Mouse (Mus musculus): ENCODE measurements around the gene Sod3.

Sod3 gene

DNA sequence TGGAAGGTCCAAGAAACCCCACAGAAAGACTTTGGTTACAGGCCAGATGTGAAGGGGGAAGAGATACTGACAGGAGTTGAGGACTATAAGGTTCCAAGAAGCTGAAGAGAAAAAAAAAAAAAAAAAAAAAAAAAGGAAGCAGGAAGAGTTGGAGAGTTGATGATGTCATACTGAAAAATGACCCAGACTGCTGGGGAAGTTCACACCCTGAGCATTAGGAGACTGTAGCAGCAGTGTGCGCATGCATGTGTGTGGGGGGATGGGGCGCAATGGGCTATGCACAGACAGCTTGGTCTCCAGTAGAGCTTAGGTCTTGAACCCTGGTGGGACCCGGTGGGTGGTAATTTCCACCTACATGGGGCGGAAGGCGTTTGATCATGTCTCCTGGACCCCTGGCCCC, 20.2 kb downstream of the Sod3 start:
- no peak for DNase-seq

- no peak for DNase-seq
Observed at GRCm38 (mm10) chr5:52386016-52386415, 22.4 kb downstream of the Sod3 start.

- DNase-seq: no peak
Observed at GRCm38 (mm10) chr5:52388092-52388749, 24.6 kb downstream of the Sod3 start.

GRCm38 (mm10) chr5:52390381-52390780, 26.8 kb downstream of the Sod3 start:
- no peak for DNase-seq

DNA sequence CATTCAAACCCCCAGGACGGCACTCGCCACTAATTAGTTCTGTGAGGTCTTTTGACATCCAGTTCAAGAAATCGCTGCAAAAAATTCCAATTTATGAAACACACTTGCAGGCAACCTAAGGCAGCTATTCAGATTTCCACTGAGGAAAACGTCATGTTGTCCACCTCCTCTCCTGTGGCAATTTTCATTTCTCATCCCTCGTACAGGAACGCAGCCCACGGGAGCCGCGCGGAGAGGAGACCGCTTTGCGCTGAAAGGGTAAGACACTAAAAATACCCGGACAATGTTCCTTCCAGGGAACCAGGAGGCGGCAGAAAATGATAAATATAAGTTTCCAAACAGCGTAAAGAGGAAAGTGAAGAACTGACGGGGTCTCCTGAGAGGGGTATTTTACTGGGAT, 27.9 kb downstream of the Sod3 start:
- DNase-seq: no peak

DNA sequence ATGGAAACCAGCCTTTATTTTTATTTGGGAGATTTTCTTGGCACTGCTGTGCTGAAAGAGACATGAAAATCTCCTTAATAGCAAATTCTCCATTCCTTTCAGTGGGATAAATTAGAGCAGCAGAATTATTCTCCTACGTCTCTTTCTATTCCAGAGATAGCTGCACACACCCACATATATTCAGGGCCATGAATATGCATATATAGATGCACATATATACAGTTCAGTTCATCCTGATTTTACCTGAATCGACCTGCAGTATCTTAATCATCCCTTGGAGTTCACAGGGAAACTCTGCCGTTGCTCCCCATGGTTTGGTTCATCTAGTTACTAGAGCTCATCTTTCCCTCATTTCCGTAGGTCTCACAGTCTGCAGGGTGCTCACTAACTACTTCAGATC, 30.2 kb downstream of the Sod3 start:
- DNase-seq: no peak

DNA sequence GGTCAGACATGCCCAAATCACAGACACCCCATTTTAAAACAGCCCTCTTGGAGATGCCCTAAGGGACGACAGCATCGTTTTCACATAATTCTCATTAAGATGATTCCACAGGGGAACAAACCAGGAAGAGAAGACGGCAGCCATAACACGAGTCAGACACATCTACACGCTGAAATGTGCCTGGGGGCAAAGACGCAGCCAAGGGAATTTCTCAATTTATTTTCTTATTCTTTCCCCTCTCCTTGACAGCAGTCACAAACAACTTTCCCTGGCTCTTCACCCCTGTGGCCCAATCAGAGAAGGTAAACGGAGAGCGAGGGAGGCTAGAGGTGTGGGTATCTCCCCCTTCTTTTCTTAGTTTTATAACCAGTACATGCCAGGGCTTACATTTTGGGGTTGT, 40.8 kb downstream of the Sod3 start:
- DNase-seq: no peak

- no peak for DNase-seq
Observed at GRCm38 (mm10) chr5:52408668-52409315, 45.2 kb downstream of the Sod3 start.

GRCm38 (mm10) chr5:52410197-52410596, 46.6 kb downstream of the Sod3 start:
- no peak for DNase-seq

DNA sequence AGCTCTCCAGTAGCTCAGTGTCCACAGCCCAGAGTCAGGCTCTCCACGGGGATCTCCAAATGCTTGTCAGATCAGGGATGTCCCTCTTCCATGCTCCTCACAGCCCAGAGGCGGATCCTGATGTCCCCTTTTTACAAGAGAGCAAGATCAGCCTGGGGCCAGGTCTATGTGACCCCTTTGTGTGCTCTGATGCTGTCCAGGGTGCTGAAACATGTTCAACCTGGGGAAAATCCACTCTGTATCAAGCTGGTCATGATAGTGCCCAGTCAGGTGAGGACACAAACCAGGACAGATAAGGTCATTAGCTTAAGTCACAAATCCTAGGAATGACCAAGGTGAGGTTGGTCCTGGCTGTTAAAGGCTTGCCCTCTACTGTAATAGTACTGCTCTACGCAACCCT, 48.0 kb downstream of the Sod3 start:
- no peak for DNase-seq

DNA sequence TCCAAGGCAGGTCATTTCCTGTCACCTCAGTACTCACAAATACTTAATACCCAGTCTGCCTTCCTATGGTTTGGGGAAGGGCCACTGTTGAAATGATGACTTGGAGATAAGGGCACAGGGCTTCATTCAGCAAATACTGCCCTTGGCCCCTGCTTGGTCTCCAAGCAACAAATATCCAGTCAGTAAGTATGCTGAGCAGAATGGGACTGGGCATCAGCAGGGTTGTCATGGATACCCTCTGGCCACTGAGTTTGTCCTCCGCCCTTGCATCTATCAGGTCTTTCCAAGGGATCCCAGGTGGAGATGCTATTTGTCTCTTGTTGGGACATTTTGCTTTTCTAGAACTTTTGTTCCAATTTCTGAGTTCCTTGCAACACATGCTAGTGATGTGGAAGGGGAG, 51.6 kb downstream of the Sod3 start:
- no peak for DNase-seq

DNA sequence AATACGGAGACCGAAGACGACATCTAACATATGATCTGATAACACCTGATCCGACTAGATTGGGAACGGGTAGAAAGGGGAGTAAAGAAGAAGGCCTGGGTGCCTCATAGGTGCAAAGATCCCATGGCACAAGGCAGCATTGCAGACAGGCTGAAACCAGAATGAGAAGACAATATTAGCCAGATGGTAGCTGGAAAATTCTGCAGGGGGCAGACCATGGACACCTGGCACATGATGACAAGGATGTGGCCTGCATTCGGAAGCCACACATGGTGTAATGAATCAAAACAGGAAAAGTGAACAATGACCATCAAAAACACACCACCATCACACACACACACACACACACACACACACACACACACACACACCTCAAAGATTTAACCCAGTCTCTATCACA, 52.3 kb downstream of the Sod3 start:
- DNase-seq: no peak

GRCm38 (mm10) chr5:52416485-52416884, 52.9 kb downstream of the Sod3 start:
- DNase-seq: no peak
